Mouse (Mus musculus): ENCODE data around the gene Susd5. TPM values are rescaled to one million over a fixed set of nuclear protein-coding genes. Genes with fewer than 3 reads are reported as not detected.

Susd5 gene
- polyA plus RNA-seq (2011; ENCODE audit: insufficient read depth, insufficient read length, low replicate concordance, missing spikeins) = 1.2 TPM in 1 of 2 replicates, not detected in the other

DNA sequence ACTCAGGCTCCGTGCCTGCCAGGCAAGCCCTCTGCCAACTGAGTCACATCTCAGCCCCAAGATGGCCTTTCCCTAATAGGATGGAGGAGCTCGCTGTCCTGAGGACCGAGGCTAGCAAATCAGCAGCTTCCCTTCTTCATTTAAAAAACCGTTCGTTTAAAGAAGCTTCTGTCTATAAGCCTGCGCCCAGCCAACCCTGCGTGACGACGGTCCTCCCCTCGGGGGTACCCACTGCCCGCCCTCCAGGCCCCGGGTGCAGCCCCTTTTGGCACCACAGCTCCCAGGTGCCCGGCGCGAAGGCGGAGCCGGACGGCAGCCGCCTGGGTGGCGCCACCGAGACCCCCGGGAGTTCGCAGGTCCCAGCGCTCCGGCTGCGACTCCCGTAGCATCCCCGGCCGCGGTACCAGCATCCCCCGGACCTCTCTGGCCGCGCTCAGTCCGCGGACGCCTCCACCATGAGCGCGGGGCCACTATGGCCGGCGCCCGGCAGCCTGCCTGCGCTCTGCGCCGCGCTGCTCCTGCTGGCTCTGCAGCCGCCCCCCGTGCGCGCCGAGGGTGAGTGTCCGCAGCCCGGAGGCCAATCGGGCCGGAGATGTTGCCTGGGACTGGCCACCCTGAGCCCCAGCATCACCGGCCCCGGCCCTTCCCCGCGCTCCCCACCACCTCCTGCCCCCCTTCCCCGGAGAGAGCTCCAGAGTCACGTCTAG, at the start of gene Susd5:
Gene Susd5, plus strand, starts transcription at position 51 of the 707 bp plus-strand sequence.
- WGBS = 1% methylated on average over 56 of the region's 60 CpGs
- Histone ChIP-seq H3K4me3 (replicated peaks; ENCODE audit: control insufficient read depth, low read depth, low read length) (no peak within 1 kb of the TSS), H3K27ac (ENCODE audit: control insufficient read depth, insufficient read depth, low read depth, low read length, poor library complexity) (no peak within 1 kb of the TSS)

DNA sequence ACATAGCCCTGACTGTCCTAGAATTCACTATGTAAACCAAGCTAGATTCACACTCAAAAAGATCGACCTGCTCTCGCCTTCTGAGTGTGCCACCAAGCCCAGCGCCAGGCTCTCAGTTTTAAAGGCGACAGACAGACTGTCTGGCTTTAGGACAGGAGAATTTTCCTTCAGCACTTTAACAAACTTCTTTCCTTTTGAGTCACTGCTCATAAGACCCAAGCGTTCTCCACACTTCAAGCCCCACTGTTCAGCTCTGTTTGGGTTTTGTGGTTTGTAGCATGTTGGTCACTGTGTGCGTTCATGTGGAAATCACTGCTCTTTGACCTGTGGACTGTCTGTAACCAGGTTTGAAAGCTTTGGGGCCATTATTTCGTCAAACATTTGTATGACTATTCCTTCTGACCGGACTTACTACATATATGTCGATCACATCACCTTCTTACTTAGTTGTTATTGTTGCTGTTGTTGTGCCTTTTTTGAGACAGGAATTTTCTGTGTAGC, 49.0 kb upstream of the Susd5 start:
- no peak overlapping the region for H3K4me3 ChIP-seq (replicated peaks; ENCODE audit: control insufficient read depth, low read depth, low read length)
- no peak overlapping the region for H3K27ac ChIP-seq (ENCODE audit: control insufficient read depth, insufficient read depth, low read depth, low read length, poor library complexity)
- no peaks in the 10 kb centered on the region for H3K4me1 ChIP-seq (ENCODE audit: control insufficient read depth, insufficient read depth, low read length)
- no peak for TF ChIP-seq CTCF (IDR thresholded peaks at IDR 0.05; ENCODE audit: control insufficient read depth, insufficient read depth, low read length)
- TF ChIP-seq POLR2A (IDR thresholded peaks at IDR 0.05; ENCODE audit: borderline replicate concordance, control insufficient read depth, low read depth, low read length) = no peak
- WGBS = 76% methylated on average over 9 of the region's 9 CpGs

More for the DNA sequence above, at the start of gene Susd5:
- TF ChIP-seq POLR2A (IDR thresholded peaks at IDR 0.05; ENCODE audit: borderline replicate concordance, control insufficient read depth, low read depth, low read length) = no peak
- TF ChIP-seq CTCF (IDR thresholded peaks at IDR 0.05; ENCODE audit: control insufficient read depth, insufficient read depth, low read length) = no peak
- H3K4me1 ChIP-seq (ENCODE audit: control insufficient read depth, insufficient read depth, low read length) = no peaks in the 10 kb centered on the region

DNA sequence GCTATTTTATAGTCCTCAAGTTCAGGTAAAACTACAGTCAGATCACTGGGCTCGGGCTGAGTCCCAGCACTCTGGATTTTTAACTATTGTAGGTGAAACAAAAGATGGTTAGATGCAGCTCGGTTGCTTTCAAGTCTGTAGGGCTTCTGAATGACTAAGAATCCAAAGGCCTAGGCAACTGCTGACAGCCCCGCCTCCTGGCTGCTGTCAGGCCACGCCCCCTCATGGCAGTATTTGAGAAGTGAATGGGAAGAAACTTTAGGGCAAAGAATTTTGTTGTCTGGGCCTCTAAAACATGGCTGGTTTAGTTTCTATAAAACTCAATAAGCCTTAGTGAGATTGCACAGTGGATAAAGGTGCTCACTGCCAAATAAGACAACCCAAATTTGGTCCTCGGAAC, 47.4 kb upstream of the Susd5 start:
- no peak overlapping the region for H3K27ac ChIP-seq (ENCODE audit: control insufficient read depth, insufficient read depth, low read depth, low read length, poor library complexity)
- TF ChIP-seq POLR2A (IDR thresholded peaks at IDR 0.05; ENCODE audit: borderline replicate concordance, control insufficient read depth, low read depth, low read length) (no peak), CTCF (IDR thresholded peaks at IDR 0.05; ENCODE audit: control insufficient read depth, insufficient read depth, low read length) (no peak)
- H3K4me3 ChIP-seq (replicated peaks; ENCODE audit: control insufficient read depth, low read depth, low read length) = no peak overlapping the region
- no peaks in the 10 kb centered on the region for H3K4me1 ChIP-seq (ENCODE audit: control insufficient read depth, insufficient read depth, low read length)
- WGBS = 52% methylated on average over 5 of the region's 5 CpGs

DNA sequence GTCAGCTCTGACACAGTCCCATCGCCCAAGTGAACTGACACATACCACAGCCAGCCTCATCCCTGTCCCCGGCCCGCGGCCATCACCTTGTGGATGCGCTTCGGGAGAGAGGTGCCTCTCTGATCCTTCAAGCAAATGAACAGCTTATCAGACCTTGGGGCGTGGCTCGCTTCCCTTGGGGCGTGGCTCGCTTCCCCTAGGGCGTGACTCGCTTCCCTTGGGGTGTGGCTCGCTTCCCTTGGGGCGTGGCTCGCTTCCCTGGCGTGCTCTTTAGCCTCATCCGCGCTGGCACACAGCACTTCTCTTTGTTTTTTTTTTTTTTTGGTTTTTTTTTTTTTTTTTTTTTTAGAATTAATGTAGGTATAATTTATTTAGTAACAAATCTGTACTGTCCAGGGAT, 45.7 kb upstream of the Susd5 start:
- WGBS = 84% methylated on average over 18 of the region's 18 CpGs
- 0 out of 2 replicates have a peak, but pooled peaks have one; percentile 10 for TF ChIP-seq POLR2A (IDR thresholded peaks at IDR 0.05; ENCODE audit: borderline replicate concordance, control insufficient read depth, low read depth, low read length)
- no peak for TF ChIP-seq CTCF (IDR thresholded peaks at IDR 0.05; ENCODE audit: control insufficient read depth, insufficient read depth, low read length)

DNA sequence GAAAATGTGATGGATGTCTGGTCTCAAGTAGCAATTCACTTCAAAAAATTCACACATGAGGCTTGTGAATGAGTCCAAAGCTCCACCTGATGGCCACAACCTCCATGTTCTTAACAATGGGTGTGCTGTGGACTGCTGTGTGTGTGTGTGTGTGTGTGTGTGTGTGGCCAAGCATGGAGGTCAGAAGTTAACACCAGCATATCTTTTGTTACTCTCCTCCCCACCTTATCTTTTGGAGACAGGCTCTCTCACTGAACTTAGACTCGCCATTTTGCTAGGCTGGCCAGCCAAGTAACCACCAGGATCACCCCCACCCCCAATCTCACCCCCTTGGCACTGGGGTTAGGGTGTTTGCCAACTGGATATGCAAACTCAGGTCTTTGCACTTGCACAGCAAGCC, 42.9 kb upstream of the Susd5 start:
- Histone ChIP-seq H3K27ac (ENCODE audit: control insufficient read depth, insufficient read depth, low read depth, low read length, poor library complexity) (no peak overlapping the region), H3K4me1 (ENCODE audit: control insufficient read depth, insufficient read depth, low read length) (peaks cover 1% of the 10 kb centered on the region), H3K4me3 (replicated peaks; ENCODE audit: control insufficient read depth, low read depth, low read length) (no peak overlapping the region)
- 56% methylated on average over 1 of the region's 1 CpGs for WGBS
- TF ChIP-seq CTCF (IDR thresholded peaks at IDR 0.05; ENCODE audit: control insufficient read depth, insufficient read depth, low read length) = no peak

More for the DNA sequence above, 45.7 kb upstream of the Susd5 start:
- no peak overlapping the region for H3K4me3 ChIP-seq (replicated peaks; ENCODE audit: control insufficient read depth, low read depth, low read length)
- H3K27ac ChIP-seq (ENCODE audit: control insufficient read depth, insufficient read depth, low read depth, low read length, poor library complexity) = no peak overlapping the region
- H3K4me1 ChIP-seq (ENCODE audit: control insufficient read depth, insufficient read depth, low read length) = no peaks in the 10 kb centered on the region

DNA sequence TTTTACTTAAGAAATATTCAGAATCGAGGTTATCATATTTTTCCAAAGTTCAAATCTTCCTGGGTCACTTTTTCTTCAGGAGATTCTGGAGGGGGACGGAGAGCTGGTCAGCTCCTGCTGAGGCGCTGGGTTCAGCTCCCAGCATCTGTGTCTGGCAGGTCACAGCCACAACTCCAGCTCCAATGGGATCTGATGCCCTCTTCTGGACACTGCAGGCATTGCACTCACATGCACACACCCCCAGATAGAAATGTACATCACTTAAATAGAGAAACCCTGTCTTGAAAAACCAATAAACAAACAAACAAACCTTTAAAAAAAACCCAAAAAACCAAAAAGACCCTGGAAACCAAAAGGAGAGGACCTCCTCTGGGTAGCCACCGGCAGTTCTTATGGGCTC, 41.2 kb upstream of the Susd5 start:
- Histone ChIP-seq H3K4me1 (ENCODE audit: control insufficient read depth, insufficient read depth, low read length) (peaks cover 1% of the 10 kb centered on the region), H3K27ac (ENCODE audit: control insufficient read depth, insufficient read depth, low read depth, low read length, poor library complexity) (no peak overlapping the region), H3K4me3 (replicated peaks; ENCODE audit: control insufficient read depth, low read depth, low read length) (no peak overlapping the region)
- TF ChIP-seq CTCF (IDR thresholded peaks at IDR 0.05; ENCODE audit: control insufficient read depth, insufficient read depth, low read length) (peak; percentile 50), POLR2A (IDR thresholded peaks at IDR 0.05; ENCODE audit: borderline replicate concordance, control insufficient read depth, low read depth, low read length) (no peak)
- 86% methylated on average over 4 of the region's 4 CpGs for WGBS

DNA sequence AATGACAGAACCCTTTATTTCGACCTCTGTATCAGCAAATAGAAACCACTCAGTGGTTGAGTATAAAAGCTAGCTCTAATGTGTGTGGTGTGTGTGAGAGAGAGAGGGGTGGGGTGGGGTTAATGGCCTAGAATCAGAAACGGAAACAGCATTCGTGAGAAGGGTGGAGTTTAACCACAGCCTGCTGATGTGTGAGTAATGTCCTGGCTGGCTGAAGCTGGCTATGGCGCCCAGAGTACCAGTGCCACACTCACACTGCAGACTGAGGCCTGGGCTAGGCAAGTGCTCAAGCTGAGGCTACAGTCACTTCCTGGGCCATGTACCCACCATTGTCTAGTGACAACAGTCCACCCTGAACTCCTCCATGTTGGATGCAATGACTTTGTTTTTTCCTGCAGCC, 40.5 kb upstream of the Susd5 start:
- 23% methylated on average over 4 of the region's 4 CpGs for WGBS
- Histone ChIP-seq H3K27ac (ENCODE audit: control insufficient read depth, insufficient read depth, low read depth, low read length, poor library complexity) (no peak overlapping the region), H3K4me1 (ENCODE audit: control insufficient read depth, insufficient read depth, low read length) (peaks cover 1% of the 10 kb centered on the region), H3K4me3 (replicated peaks; ENCODE audit: control insufficient read depth, low read depth, low read length) (no peak overlapping the region)
- TF ChIP-seq CTCF (IDR thresholded peaks at IDR 0.05; ENCODE audit: control insufficient read depth, insufficient read depth, low read length) (no peak), POLR2A (IDR thresholded peaks at IDR 0.05; ENCODE audit: borderline replicate concordance, control insufficient read depth, low read depth, low read length) (no peak)

DNA sequence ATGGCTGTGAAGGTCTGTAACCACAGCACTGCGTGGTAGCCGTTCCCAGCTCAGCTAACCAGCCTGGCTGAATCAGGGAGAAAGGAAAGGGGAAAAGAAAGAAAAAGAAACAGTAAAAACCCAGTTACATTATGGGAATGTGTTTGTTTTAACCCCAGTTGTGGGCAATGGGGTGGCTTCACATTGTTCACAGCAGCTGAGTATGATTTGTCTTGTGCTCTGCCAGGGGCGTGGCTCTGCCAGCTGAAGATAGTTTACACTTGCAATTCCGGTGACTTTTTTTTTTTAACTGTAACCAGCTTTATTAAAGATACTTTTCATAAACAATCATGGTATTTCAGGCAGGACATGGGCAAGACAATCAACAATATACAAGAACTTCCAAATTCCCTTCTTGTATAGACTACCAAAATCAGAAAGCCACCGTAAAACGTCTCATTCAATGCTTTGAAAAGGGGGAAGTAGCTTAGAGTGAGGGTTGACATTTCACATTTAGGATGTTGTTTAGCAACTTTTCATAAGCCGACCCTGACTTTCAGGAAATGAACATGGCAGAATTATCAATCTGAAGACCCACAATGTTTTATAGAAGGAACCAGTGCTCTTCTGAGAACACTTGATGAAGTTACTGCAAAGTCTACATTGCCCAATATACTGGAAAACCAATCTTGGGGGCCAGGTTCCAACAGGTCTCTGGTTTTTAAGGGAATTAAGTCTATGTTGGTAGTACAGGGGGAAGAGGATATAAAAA, 37.8 kb upstream of the Susd5 start:
- TF ChIP-seq CTCF (IDR thresholded peaks at IDR 0.05; ENCODE audit: control insufficient read depth, insufficient read depth, low read length) = no peak
- no peak for TF ChIP-seq POLR2A (IDR thresholded peaks at IDR 0.05; ENCODE audit: borderline replicate concordance, control insufficient read depth, low read depth, low read length)
- 26% methylated on average over 7 of the region's 7 CpGs for WGBS
- H3K4me1 ChIP-seq (ENCODE audit: control insufficient read depth, insufficient read depth, low read length) = peaks cover 1% of the 10 kb centered on the region
- H3K4me3 ChIP-seq (replicated peaks; ENCODE audit: control insufficient read depth, low read depth, low read length) = no peak overlapping the region
- no peak overlapping the region; the same call in 1 of the 2 replicates for H3K27ac ChIP-seq (ENCODE audit: control insufficient read depth, insufficient read depth, low read depth, low read length, poor library complexity)

Measured in bone marrow, adult 2 months (tissue).